Mouse (Mus musculus): ENCODE data around the gene Ostc. TPM values are rescaled to one million over a fixed set of nuclear protein-coding genes. Genes with fewer than 3 reads are reported as not detected.

Gene Ostc
- total RNA-seq, 2 experiments from 2014 or later: 69.3 to 75.0 TPM

- no peak for DNase-seq (ENCODE audit: low spot score in 2 of 2)
Measured at GRCm38 (mm10) chr3:130646110-130646810, 63.0 kb downstream of the Ostc start.

Other genes starting within 250 kb of the Ostc start
- 1 to 10 TPM; 1.9 to 4.3 TPM for gene Etnppl, start 92.0 kb downstream of the Ostc start, total RNA-seq (2021)
- gene Rpl34, start 21.0 kb upstream of the Ostc start, total RNA-seq (2021): 100 to 1,000 TPM; 330 to 351 TPM